Mouse (Mus musculus): ENCODE measurements around the gene Tgfbi.

Gene Tgfbi

DNA sequence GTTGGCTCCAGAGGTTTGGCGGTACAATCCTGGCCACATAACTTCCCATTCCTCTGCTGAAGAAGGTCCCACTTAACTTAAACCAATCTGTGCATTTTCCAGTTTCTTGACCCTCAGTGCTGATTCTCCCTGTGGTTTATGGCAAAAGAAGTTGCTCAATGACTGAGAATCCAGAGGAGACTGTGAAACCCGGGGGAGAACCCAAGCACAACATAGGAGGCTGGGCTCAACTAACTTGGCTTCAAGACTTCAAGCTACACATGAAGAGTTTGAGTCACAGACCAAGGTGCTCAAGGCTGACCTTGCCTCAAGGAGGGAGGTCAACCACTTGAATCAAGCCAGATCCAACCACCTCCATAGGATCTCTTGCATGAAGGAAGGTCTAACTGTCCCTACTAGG lies 9.8 kb upstream of the Tgfbi start:
- DNase-seq = no peak

DNA sequence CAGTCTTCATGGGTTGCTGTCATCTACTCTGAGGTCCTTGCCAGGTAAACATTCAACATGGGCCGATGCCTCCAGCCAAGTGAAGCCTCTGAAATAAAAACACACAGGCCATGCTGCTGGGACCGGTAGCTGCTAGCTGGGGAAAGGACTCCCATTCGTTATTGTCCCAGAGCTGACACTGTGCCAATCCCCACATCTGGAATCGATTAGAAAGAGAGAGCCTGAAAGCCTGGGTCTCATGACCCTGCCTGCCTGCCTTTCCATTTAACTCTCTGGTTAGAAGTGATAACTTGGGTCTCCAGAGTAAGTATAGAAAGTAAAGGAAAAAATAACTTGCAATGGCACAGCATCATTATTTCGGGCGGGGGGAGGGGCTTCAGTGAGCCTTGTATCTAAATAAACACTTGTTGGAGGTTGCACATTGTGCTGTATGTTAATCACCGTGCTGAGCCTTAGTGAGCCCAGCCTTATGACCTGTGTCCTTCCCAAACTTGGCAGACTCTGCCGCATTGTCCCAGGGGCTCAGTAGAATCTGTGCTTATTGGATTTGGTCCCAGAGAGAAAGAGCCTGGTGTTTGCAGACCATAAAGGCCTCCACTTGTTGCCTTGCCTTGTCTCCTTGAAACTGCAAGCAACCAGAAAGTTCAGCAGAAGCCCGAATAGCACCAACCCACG lies 9.0 kb upstream of the Tgfbi start:
- peak; percentile 56 for DNase-seq

DNA sequence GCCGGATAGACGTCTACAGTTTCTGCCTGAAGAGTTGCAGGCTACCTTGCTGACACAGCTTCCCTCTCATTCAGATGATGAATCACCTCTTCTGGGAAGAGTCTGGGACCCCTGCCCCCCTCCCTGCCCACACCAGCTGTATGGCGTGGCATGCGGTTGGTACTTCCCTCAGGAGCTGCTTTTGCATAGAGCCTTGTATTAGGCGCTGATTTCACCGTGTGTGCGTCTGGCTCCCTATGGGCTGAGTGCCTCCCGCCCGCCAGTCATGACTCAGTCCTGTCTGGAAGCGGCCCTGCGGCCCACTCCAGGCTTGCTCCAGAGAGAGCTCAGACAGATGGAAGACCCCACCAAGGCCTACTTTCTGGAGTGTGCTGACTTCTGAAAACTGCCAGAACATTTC lies 8.1 kb upstream of the Tgfbi start:
- peak; percentile 46 for DNase-seq

DNA sequence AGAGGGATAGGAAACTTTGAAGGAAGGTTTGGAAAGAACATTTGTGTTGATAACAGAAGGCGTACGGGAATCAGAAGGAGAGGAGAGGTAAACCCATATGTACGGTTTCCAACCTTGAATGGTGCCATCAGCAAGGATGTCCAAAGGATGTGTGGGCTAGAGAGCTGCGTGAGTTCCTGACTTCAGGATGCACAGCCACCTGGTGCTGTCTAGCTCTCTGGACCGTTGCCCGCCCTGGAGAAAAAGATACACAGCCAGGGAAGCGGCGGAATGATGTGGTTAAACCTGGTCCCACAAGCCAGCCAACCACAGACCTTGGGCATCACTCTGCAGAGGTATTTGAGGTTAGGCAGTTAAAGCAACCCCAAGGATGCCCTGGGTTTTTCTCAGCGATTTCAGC lies 3.8 kb upstream of the Tgfbi start:
- no peak for DNase-seq

DNA sequence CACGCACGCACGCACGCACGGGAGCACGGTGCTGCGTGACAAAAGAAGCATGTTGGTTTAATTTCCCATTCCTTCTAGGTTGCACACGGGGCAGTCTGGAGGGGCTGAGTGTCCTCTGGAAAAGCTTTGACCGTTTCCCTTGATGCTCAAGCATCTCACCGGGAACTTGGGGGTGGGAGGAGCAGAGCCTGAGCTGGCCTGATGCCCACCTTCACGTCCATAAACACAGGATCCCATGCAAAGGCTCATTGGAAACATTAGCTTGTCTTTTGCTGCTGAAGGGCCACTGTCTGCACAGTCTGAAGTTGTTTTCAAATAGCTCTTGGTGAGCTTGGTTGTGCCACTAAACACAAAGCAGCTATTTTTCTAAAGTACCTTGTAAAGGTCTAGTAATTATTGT lies 2.6 kb upstream of the Tgfbi start:
- DNase-seq = no peak

DNA sequence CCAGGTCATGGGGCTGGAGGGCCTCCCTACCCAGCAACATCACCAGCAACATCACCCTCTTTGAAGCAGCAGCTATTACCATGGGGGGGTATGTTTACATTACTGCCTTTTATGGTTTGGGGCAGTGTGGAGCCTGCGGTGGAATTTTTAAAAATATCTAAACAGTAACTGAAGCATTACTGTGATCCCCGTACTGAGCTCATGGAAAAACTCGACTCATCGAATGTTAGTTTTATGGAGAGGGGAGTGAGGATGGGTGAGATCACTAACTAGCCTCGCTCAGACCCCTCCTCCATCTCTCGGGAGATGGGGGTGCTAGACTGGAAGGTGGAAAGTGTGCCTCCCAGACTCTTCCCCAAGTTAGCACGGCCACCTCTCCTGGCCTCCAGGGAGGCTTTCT lies 2.1 kb upstream of the Tgfbi start:
- no peak for DNase-seq

DNA sequence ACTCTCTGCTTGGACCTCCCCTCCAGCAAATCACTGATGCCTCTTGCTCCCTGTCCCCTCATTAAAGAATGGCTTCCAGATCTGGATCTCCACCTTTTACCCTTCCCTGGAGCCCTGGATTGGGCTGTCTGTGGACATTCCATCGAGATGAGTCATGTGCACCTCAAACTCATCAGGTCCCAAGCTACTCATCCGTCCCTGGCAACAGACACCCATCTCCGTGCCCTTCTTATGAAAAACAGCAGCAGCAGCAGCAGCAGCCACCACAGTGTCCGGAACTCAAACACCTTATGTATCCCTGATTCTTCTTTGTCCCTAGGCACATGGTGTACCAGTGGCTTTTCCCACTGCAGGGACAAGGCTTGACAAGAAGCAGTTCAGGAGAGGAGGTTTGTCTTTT lies 1.5 kb upstream of the Tgfbi start:
- DNase-seq = no peak

DNA sequence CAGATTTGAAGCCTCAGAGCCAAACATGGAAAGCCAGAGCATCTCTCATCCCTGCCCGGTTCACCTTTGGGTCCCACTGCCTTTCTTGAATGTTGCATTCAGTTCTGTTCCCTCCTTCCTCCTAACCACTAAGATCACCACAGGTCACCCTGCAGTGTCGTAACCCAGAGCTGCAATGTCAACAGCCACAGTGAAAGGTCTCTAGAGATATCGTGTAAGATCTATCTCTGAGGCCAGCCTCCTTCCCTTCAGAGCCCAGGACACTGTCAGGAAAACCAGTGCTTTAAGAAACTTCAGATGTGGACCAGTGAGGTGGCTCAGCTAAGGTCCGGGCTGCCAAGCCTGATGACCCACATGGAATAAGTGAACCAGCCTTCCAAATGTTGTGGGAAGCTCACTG lies 1.8 kb downstream of the Tgfbi start:
- DNase-seq = peak; percentile 49

DNA sequence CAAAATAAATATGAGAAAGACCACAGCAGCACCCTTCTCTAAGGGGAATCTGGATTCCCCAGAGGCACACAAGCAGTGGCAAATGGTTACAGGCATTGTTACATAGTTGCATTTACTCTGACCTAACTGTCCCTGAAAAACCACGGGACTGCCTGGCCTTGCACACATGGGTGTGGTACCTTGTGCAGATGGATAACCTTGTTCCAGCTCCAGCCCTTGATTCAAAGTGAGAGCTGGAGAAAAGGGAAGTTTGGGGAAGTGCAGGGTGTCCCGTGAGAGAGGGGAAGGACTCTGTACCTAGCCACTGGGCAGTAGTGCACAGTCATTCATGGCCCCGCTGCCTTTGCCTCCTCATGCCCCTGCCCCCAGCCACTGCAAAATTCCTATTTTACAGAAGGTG lies 2.4 kb downstream of the Tgfbi start:
- peak; percentile 48 for DNase-seq

DNA sequence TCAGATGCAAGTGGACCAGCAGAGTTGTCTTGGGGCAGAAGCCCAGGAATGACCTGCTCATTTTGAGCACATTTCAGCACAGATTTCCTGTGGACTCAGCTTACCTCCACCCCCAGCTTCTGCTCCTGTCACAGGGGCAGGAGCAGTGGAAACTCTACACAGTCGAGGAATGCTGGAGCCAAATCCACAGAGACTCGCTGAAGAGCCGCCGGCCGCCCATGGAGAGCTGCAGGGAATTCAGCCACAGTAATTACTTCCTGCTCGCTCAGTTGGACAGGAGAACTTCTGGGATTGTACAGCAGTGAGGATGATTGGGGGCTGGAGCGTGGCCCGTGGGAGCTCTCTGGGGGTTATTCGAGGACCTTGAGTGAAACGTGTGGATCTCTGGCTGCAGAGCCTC lies 3.0 kb downstream of the Tgfbi start:
- no peak for DNase-seq

DNA sequence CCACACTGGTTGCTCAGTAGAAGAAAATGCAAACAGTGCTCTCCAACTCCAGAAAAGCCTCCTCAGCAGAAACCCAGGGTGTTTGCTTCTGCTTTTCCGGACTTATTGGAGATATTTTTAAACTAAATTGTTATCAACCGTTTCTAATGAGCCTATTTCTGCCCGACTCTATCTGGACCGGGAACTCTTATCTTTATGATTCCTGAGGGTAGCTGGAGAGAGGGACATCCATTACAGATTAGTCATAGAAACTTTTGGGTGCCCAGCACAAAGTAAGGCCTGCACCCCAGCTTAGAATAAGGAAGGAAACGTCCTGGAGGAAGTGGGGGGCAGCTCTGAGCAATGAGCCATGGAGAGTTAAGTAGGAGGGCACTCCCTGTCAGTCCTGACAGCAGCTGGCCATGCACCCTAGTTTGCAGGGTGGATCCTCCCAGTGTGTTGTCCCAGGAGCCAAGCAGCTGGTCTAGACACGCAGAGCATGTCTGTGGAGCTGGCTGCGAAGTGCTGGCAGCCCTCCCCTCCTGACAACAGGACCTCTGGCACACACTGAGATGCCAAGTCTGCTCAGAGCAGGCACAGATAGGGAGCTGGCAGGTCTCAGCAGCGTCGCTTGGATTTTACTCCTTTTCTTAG lies 4.2 kb downstream of the Tgfbi start:
- peak; percentile 54 for DNase-seq

DNA sequence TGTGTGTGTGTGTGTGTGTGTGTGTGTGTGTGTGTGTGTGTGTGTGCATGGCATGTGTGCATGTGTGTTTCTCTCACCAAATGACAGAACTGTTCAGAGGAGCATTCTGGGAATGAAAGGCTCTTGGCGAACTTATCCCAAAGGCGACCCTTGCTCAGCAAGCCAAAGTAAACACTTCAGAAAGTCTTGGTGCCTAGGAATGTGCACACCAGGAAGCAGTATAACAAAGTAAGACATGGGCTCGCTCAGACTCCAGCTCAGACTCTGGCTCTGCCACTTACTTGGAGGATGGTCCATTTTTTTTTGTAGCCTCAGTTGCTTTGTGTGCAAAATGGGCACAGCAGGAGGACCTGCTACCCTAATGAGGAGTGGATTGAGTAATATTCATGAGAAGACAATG lies 5.4 kb downstream of the Tgfbi start:
- peak; percentile 23 for DNase-seq

DNA sequence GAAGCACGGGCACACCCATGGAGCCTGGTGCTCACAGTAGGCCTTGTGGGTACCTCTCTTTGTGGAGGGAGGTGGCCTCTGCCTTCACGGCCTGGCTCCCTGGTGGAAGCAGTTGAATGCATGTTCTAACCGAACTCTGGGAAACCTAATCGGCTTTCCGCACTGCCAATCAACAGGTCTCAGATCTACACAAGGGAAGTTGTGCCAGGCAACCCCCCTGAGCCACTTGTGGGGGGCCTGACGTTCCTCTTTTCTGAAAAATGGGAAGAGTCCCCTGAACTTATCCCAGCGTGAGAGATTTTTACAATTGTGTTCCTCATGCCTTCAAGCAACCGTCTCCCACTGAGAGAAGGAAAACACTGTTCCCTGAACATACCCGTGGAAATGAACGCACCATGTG lies 5.9 kb downstream of the Tgfbi start:
- no peak for DNase-seq

DNA sequence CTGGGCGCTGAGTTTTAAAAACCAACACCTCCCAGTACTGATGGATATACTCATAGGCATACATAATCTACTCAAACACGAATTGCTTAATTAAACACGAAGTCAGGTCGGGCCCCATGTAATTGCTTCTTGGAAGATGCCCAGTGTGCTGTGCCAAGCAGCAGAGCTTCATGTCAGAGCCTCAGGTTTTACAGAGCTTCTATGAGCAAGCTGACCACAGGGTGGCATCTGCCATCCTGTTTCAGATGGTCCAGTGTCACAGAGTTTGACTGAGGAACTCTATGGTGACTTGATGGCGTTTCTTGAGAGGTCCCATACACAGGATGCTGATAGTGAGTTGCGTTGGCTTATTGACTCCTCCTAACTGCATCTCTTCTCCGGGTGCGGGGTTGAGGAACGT lies 6.5 kb downstream of the Tgfbi start:
- peak; percentile 48 for DNase-seq

DNA sequence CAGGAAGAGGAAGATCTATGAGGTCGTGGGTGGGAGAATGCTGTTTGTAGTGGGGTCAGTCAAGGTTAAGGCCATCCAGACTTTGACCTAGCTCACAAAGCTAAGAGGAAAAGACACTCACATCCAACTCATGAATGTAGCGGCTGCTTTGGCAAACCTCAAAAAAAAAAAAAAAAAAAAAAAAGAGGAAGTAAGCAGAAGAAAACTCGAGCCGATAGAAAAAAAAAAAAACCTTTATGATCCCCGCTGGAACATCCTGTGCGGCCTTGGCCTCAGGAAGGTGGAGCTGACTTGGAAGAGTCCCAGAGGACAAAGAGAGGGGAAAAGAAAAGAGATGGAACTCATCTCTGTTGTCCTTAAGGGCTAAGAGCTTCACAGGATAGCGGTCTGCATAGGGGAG lies 7.1 kb downstream of the Tgfbi start:
- DNase-seq = no peak

DNA sequence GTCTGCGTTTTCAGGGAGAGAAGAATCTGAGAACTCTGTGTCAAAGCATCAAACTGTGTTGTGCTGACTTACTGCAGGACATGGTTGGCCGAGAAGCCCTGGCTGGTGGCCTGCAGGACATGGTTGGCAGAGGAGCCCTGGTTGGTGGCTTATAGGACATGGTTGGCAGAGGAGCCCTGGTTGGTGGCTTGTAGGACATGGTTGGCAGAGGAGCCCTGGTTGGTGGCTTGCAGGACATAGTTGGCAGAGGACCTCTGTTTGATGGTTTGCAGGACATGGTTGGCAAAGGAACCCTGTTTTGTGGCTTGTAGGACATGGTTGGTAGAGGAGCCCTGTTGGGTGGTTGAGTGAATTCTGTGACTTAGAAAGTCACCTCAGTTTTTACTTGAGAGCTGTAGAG lies 7.9 kb downstream of the Tgfbi start:
- DNase-seq = no peak

DNA sequence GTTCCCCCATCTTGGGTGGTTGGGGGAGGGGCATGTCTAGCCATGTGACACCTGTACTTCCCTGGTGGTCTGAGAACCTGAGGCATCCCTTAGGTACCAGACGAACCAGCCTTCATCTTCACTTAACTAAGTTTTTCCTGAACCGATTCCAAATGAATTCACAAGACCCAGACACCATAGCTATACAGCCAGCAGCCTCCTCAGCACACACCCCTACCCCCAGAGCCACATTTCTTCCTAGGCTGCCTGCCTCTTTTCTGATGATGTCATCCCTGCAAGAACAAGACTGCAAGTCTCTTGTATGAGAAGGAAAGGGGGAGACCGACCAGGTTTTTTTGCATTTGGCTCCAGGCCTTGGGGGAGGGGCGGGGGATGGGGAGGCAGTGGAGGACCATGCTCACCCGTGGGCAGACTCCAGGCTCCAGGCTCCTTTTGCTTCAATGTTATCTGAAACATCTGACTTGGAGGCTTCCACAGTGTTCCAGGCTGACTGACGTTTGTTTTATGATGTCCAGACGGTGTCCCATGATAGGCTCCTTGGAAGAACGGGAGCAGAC lies 13.0 kb downstream of the Tgfbi start:
- no peak for DNase-seq

DNA sequence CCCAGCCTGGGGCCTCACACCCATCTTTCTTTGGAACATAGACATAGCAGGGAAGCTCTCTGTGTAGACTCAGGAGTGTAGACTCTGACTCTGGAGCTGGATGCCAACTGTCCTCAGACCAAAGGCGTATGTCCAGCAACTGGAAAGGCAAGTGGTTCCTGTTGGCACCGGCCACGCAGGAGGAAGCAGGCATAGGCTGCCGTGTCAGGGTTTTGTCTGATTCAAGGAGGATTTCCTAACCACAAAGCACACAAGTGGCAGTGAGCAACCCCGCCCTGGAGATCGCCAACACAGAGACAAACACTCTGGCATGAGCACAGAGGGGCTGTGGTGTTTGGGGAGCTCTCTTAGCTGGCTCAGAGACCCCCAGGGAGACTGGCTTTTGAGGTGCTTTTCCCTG lies 17.2 kb downstream of the Tgfbi start:
- peak; percentile 80 for DNase-seq

DNA sequence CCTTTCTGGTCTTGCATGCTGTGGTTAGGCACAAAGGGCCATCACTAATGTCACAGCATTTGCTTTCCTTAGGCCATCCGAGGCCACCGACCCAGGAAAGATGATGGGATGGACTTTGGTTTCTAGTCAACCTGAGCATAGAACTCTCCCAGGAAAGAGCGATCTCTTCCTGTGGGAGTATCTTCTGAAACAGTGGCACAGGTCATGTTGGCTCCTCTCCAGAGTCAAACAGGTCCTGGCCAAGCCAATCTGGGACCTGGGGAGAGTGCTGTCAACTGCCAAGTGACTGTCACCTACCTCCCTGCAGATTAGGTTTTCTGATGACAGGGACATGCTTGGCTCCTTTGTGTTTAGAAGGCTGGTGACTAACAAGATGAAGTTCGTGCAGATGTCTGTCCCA lies 20.8 kb downstream of the Tgfbi start:
- no peak for DNase-seq

DNA sequence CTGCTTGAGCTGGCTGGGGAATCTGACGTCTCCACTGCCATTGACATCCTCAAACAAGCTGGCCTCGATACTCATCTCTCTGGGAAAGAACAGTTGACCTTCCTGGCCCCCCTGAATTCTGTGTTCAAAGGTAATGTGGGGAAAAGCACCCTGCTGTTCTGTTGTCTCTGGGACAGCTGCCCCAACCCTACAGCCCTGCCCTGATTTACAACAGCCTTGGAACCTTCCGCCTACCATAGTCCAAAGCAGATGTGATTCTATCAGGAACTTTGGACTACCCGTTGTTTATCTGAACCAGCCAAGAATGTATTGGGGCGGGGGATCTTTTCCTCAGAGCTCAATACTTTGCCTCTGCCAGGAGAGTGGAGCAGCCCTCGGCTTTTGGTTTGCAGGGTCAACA lies 21.2 kb downstream of the Tgfbi start:
- DNase-seq = no peak

DNA sequence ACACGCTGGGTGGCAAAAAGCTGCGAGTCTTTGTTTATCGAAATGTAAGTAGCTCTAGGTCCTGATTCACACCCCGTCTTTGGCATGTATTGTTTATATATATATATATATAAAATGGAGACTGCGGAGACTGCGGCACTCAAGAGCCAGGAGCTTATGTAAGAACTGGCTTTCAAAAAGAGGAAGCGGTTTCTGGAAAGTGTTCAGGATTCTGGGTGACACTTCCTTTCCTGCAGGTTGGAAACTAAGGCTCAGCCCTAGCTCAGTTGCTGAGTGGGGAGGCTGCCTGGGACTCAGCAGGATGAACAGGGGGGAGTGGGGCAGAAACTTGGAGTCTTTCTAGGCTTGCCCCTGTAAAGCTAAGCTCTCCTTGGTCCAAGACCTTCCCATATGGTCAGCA lies 22.0 kb downstream of the Tgfbi start:
- DNase-seq = peak; percentile 50

DNA sequence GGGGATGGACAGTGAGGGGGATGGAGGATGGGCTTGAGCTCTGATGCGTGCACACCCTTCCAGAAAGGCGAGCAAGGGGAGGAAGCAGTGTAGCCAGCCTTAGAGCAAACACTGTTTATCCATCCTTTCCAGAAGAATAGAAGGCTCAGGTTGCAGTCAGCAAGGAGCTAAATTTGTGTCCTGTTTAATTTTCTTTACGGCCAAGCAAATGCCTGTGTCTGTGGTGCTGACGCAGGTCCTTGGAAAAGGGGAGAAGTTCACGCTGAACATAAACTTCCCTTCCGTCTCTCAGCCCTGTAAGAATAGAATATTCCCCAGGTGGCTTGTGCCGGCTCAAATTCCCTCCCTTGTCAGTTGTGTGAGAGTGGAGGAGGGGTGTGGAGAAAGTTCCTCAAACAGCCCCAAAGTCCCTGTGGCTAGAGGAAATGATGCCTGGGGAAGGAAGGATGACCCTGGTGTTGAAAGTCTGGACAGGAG lies 24.9 kb downstream of the Tgfbi start:
- DNase-seq = no peak

DNA sequence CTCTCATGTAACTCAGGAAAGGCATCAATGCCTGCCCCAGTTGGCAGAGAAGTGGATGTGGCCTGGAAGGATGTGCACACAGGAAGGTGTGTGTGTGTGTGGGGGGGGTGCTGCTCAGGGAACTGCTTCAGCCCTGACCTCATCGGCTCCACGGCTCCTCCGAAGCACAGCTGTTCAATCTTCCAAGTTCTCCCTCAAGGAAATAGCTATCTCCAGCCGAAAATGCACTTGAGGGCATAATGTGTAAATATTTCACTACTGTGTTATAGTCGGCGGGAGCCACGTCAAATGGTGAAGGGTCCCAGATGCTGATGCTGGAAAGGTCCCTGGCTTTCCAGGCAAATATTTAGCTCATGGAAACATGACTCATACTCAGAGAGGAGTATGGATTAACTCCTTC lies 25.6 kb downstream of the Tgfbi start:
- DNase-seq = peak; percentile 67

DNA sequence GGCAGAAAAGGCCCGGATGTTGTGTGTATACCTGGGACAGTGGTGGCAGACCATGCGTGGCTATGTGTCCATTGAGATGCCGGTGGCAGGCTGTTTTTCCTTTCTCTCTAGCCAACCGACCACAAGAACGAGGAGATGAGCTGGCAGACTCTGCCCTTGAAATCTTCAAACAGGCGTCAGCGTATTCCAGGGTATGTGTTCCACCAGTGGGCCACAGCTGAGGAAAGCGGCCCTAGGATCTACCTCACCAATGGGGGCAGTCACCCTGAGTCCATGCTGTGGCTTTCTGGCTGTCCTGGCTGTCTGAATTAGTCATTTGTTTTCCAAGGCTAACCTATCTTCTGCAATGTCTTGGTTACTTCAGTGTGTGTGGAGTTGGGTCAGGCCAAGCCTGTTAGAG lies 27.7 kb downstream of the Tgfbi start:
- DNase-seq = no peak

DNA sequence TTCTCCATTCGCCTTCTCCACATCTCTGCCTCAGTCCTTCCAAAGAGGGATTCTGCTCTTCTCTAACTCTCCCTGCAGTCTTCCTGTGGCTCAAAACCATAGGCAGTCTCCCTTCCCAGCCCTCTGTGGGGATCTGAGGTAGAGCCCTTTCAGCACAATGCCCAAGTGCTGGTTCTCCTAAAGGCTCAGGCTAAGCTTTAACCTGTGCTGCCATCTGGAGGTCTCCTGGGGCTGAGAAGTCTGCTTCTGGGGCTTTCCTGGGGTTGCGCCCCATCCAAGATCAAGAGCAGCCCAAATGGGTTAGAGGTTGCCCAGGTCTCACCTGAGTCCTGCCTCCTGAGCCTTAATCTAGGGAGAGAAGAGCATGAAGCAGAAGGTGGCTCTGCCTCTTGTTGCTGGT lies 32.4 kb downstream of the Tgfbi start:
- peak; percentile 76 for DNase-seq
